Mouse (Mus musculus) spleen, postnatal 14 days (tissue): ENCODE measurements around the gene 4922502D21Rik.
"Not testable (repeated sequence)": the region's sequence is repeated elsewhere in the genome, so short reads cannot be mapped to it uniquely, and the experiment has no call there.

Experiments
- DNase-seq, 2 experiments: peaks; one replicate each; pipeline ENCODE4 v3.0.0; 2021 to 2022; ENCODE audit warnings: low spot score in 2 of 2

The 4922502D21Rik gene

DNA sequence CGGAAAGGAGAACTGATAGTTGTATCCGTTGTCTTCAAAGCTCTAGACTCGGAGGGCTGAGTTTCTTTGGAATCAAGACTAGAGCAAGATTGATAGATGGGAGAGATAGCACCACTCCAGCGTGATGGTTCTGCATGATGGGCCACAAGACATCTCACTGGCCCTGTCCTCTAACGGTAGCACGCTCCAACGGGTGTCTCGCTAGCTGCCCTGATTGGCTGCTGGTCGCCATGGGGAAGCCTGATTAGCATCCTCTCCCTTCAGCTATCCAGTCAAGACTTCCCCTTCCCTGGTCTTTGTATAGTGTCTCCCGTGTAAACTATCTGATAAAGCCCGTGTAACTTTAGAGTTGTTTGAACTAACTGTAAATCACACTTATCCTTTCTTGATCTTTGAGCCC, at the start of gene 4922502D21Rik:
Gene 4922502D21Rik (minus strand): TSS at position 187 of the 400 bp plus-strand sequence.
- DNase-seq, result no peak

DNA sequence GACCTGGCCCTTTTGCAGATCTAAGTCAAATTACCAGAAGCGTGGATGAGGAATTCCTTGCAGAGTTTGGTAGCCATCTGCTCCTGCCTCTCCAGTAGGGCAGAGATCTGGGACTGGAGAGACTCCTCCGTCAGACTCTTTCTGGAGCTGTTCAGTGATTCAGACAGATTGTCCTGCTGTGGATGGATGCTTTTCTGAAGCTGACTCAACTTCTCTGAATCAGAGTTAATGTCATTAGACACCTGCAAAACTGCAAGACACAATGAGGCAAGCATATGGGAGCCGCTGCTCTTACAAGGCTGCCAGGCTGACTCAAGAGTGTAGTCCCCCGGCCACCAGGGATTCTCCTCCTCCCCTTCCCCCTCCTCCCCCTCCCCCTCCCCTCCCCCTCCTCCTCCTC, 48.9 kb upstream of the 4922502D21Rik start:
- no peak for DNase-seq

DNA sequence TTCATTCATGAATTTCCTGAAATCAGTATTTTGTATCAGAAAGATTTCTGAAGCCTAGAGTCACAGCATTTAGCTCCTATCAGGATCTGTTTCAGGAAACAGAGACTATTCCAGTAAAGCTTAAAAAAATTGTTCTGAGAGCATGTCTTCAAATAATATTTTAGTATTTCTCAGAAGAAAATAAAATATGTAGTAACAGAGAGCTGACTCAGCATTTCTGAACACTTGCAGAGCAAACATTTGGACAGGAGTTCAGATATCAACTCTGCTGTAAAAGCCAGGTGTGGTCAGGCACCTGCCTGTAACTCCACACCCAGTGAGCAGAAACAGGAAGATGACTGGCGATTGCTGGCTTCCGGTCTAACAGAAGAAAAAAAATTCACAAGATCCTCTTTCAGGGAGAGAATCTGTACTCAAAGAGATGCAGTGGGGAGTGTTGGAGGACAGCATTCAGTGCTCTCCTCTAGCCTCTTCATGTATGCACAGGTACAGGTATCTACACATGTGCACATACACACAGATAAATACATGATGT, 43.4 kb upstream of the 4922502D21Rik start:
- DNase-seq, result no peak

DNA sequence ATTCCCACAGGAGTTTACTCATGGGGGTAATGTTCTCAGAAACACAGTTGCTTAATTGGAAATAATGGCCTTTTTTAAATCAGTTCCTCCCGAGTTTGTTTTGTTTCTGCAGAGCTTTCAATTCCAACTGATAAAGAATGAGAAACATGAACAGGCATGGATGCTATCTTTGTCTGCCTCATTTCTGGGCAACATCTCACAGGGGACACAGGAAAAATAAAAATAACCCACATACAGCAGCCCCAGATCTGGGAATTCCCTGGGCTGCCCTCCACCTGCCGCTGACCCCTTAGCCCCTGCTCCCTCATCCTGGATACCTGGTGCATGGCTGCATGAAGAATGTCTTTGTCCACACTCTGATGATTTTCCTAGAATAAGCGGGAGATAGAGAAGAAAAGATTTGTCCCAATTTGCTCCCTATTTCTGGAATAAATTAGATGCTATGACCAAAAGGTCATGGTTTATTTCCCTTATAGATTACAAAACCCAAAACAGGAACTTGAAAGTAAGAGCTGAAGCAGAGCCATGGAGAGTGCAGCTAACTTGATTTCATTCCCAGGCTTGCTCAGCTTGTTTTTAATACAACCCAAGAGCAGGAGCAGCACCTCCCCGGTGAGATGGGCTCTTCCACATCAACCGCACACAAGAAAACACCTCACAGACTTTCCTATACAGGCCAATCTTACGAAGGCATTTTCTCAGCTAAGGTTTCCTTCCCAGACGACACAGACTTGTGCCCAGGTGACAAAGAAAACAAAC, 38.0 kb upstream of the 4922502D21Rik start:
- DNase-seq, result no peak

DNA sequence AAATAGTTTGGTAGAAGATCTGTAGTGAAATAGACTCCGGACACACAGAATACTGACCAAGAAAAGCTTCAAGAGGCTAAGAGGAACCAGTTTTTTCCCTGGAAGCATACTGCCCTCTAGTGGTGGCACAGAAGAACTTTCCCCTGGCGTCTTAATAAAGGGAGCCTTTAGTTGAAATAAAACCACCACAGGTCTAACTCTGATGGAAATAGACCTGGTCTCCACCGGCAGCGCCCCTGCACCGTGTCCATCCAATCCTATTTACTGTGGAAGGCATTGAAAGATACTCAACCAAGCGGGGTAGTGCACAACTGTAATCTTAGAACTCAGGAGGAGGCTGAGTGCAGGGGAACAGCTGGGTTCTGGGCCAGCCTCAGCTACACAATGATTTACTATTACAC, 34.4 kb upstream of the 4922502D21Rik start:
- DNase-seq, result peak in 1 of 2 experiments; percentile 33

DNA sequence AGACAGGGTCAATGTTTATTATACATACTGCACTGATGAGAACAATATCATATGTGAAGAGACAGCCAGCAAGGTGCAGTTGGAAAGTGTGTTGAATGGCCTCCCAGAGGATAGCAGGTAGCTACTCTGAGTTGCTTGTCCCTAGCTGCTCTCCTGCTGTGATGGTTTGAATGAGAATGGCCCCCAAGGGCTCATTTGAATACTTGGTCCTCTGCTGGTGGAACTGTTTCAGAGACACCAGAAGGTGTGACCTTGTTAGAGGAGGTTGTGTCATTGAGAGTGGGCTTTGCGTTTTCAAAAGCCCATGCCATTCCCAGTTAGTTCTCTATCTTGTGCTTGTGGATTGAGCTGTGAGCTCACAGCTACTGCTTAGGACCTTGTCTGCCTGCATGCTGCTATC, 32.3 kb upstream of the 4922502D21Rik start:
- DNase-seq, result no peak

DNA sequence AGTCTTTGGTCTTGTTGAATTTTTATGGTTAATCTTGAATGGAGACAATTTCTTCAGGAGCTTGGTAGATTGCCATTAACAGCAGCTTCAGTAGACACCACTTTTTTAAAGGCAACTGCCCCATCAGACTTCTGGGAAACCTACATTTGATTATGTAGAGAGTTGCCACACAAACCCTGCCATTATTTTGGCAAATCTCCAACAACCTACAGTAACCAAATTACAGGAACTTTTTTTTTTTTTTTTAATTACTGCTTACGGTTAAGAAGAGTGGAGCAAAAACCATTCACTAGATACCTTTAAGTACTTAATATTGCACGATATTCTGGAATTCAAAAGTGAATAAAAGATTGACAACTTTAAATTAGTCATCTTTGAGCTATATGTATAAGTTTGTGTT, 27.9 kb upstream of the 4922502D21Rik start:
- no peak for DNase-seq

DNA sequence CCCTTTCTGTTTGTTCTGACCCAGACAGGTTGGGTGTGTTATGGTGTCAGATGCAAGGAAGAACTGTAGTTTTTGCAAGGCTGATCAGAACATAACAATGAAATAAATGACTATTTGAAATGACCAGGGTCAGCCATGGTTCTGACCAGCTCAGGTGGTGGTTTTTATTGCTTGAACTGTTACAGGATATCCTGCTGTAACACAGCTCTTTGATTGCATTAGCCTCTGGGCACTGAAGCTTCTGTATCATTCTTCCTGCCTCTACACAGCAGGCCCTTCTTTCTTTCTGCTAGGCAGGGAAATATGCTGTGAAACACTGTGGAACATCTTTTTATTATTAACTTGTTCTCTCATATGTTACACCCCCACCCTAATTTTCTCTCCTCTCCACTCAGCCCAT, 24.8 kb upstream of the 4922502D21Rik start:
- no peak for DNase-seq

DNA sequence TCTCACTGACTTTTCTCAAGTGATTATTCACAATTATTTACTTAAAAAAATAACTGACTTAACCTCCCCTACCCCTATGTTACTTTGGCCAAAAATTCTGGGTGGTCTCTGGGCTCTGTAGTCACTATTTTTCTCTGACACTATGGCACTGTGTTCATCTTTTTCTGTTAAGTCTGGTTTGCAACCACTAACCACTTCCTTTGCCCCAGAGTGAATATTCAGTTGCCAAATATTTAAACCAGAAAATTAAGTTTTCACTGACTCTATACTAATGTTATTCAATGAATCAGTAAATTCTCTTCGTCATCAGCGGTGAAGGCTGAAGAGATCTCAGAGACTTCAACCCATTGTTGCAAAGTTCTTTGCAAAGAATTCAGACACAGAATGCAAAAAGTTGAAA, 24.2 kb upstream of the 4922502D21Rik start:
- no peak for DNase-seq

DNA sequence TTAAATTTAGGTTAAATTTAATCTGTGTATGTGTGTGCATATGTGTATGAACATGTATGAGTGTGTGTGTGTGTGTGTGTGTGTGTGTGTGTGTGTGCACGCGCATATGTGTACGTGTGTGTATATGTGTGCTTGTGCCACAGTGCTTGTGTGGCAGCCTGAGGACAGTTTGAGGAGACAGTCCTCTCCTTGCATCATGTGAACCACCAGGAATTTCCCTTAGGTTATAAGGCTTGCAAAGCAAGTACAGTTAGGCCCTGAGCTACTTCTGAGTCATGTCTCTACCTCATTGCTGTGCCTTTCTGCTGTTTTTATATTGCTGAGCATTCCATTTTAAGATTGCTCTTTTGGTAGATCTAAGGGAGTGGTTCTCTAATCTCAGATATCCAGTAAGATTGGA, 19.5 kb upstream of the 4922502D21Rik start:
- DNase-seq, result no peak

DNA sequence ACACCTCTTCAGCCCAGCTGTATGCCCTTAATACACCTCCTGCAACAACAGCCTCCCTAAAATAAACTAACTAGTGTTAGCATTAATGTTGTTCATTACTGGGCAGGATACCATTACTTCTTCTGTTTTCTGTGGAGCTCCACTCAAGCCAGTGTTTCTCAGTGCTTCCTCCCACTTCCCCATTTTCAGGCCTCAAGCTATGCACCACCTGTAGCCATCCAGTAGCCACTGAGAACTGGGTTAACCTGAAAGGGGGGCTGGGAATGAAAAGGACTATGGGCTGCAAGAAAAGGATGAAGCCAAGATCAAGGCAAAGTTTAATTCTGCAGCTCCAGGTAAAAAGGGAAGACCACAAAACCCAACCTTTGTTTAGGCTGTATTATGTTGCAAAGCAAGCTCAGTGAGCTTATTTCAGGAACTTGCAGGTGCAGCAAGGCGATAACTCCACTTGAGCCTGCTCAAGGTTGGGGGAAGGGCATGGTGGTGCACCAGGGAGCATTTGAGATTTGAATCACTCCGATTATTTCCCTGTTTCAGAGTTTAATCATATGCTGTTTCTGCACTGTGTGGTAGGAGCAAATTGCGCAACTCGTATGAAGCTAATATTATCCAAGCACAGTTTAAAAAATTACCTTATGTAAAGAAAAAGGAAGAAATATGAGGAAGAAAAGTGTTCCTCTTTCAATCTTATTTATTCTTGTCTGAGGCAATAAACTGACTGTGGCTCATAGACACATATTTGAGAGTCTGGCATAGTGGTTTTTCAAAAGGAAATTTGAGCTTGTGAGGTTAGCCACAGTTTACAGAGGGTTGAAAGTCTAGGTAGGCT, 18.1 kb upstream of the 4922502D21Rik start:
- peak in 1 of 2 experiments; percentile 9 for DNase-seq

DNA sequence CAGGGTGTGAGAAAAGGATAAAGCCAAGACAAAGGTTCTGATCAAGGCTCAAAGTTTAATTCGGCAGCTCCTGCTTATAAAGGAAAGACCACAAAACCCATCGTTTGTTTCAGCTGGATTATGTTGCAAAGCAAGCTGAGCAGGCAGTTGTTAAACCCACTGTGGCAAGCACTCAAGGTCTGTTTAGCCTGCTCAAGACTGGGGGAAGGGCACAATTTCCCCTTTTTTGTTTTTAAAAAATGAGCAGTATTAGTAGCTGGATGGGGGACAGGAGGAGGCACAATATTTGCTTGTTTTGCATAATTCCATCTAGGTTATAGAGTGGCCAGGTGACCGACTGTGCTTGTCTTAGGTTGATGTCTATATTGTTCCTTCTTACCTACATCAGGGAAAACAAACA, 12.8 kb upstream of the 4922502D21Rik start:
- DNase-seq, result no peak

DNA sequence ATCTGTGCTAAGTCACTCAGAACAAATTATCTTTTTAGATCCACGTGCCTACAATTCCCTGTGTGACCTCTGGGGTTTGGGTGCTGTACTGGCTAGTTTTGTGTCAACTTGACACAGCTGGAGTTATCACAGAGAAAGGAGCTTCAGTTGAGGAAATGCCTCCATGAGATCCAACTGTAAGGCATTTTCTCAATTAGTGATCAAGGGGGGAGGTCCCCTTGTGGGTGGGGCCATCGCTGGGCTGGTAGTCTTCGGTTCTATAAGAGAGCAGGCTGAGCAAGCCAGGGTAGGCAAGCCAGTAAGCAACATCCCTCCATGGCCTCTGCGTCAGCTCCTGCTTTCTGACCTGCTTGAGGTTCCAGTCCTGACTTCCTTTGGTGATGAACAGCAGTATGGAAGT, 10.8 kb upstream of the 4922502D21Rik start, which contains the start of gene Clec12a:
Gene Clec12a (plus strand): TSS at position 301 of the 400 bp plus-strand sequence.
- DNase-seq, result not testable (repeated sequence)

DNA sequence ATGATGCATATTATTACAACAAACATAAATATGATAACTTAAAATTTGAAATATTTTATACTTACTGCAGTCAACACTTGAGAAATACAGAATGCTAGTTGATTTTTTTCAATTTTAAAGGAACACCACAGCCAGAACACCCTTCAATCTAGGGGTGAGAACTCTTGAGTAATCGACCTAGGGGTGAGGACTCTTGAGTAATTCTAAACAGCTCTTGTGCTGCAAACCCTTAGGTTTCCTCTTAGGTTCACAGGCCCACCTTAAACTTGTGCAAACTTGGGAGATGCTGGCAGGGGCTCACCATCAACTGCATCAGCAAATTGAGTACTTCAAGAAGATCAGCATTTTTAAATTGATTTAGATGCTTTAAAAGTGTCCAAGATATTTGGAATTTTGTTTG, 6.2 kb upstream of the 4922502D21Rik start:
- no peak for DNase-seq

DNA sequence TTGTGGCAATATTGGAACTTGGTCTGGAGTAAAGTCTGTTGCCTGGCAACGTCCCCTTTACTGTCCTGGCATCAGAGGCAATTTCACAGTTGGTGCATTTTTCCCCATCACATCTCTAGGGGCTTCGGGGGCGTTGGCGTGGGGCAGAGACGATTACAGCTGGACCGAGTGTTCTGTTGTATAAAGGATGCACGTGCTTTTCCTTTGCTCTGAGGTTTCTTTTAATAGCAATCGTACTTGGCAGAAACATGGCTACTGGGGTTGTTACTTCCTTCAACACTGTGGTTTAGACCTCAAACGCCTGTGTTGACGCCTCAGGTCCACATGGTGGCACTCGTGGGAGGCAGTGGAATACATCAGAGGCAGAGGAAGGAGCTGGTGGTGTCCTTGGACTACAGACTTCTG, 2.1 kb upstream of the 4922502D21Rik start:
- peak; percentile 46 to 51 for DNase-seq

DNA sequence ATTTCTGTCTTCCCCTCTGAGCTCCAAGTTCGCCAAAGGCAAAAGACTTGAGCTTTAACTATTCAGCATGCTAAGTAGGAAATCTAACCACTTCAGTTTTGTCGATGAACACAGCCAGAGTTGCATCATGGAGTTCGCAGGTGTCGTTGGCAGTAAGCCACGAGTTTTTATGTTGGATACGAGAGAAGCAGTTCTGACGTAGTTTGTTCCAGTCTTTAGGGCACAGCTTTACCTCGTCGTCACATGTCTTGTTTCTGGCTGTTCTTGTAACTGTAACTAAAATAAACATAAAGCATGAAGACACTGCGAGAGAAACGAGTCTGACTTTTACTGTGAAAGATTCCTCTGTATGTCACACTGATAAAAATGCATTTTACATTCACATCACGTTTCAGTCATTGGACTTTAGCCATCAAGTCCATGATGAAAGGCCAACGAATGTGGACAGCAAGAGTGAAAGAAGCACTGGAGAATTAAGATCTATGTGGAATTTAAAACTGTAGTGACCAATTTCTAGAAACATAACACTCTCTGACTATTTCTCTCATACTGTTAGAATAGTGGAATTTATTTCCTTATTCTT, 4.9 kb downstream of the 4922502D21Rik start:
- no peak for DNase-seq

DNA sequence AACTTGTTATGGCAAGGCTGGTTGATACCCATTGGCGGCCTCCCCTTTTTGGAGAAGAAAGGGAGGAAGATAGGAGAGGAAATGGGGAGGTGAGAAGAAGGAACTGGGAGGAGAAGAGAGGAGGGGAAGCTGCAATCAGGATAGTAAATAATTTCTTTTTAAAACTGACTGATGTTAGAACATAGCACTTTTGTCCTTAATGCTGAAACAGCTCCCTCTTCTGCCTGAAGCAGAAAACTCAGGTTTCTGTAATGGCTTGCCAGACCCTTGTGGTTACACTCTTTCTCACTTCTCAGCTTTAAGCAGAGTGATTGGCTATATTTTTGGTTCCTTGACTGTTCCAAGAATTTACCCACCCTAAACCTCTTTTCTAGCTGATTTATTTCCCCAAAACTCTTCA, 5.6 kb downstream of the 4922502D21Rik start:
- DNase-seq, result no peak

DNA sequence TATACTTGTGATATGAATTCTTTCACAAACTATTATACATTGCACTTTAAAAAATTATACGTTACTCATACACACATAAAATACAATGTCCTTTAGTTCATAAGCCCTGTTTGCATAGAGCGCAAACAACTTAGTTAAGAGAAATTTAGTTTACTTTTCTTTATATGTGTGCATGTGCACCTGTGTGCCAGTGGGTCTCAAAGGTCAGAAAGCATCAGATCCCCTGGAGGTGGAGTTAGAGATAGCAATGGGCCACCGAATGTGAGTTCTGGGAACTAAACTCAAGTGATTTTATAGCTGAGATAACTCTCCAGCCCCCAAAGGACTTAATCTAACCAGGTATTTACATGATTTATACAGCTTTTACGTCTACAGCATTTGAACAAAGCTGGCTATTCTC, 12.3 kb downstream of the 4922502D21Rik start:
- no peak for DNase-seq

DNA sequence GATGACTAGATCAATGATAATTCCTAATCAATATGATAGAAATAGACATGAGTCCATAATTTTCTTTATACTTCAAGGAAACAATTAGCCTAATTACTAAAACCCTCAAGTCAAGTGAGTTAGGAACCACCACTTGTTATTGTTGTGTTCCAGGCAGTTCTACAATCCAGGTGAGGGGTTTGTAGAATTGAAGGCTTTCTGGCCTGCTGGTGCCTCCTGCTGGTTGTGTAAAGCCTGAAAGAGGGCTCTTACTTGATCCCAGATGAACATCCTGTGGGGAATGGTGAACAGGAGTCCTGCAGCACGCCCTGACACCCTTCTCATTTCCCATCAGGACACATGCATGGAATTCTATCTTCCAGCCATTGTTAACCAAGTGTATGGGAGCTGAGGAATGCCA, 13.2 kb downstream of the 4922502D21Rik start:
- DNase-seq, result no peak

DNA sequence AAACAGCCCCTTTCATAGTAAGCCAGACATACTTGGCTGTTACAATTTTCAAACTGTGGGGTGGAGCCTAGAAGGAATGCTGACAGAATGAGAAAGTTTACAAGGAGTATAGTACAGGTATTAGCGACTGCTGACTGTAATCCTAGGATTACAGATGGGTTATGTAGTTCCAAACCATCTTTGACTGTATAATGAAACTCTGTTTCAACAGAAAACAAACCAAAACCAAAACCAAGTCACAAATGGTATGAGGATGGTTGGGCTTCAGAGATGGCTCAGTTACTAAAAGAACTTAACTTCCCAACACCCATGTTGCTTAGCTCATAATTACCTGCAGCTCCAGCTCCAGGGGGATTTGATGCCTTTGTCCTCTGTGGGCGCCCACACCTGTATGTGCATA, 15.1 kb downstream of the 4922502D21Rik start:
- no peak for DNase-seq

DNA sequence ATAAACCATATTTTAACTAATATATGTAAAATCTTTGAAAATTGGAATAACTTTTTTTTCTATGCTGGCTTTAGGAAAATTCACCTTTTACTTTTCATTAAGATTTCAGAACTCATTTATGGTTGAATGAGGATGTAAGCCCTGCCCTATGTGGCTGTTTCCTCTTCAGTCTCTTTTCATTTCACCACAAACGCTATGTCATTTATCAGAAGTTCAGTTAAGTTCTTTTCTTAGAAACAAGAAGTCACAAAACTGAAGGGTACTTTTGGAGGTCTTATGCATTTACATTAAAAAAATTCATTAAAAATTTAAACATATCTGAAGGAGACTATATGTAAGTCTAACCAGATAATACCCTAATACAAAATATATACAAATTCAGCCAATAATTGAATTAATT, 15.9 kb downstream of the 4922502D21Rik start:
- DNase-seq, result no peak

DNA sequence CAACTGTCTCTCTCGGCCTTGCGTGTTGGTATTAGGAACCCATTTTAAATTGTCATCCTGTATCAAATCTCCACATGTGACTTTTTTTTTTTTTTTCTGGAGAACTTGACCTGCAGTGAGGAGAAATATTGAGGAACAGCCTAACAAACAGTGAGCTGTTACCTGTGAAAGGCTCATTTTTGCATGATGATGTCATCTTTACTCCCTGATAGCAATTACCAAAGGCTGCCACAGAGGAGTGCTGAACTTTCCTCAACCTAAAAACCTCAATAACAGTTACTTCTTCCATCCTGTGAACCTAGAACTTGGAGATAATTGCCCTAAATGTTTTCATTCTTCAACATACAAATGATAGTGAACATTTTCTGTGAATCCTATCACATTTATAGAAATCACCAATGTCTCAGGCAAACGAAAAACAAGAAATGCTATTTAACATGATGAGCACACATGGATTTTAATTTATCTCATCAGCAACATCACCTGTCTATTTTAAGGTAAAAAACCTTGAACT, 16.9 kb downstream of the 4922502D21Rik start:
- no peak for DNase-seq
